Mouse (Mus musculus): ENCODE measurements around the gene Casq2. TPM values are rescaled to one million over a fixed set of nuclear protein-coding genes. Genes with fewer than 3 reads are reported as not detected.

Gene Casq2
- polyA plus RNA-seq, 1 experiment, result not detected

- TF ChIP-seq GATA1 (IDR thresholded peaks at IDR 0.05; ENCODE audit: low read length), result no peak
Observed at GRCm38 (mm10) chr3:102187401-102187800, 101.2 kb downstream of the Casq2 start.

GRCm38 (mm10) chr3:102188972-102189371 lies 102.8 kb downstream of the Casq2 start:
- no peak for TF ChIP-seq GATA1 (IDR thresholded peaks at IDR 0.05; ENCODE audit: low read length)

GRCm38 (mm10) chr3:102190015-102190414 lies 103.8 kb downstream of the Casq2 start:
- TF ChIP-seq GATA1 (IDR thresholded peaks at IDR 0.05; ENCODE audit: low read length), result no peak

- no peak for TF ChIP-seq GATA1 (IDR thresholded peaks at IDR 0.05; ENCODE audit: low read length)
Observed at GRCm38 (mm10) chr3:102190642-102191041, 104.4 kb downstream of the Casq2 start.

- TF ChIP-seq GATA1 (IDR thresholded peaks at IDR 0.05; ENCODE audit: low read length), result no peak
Observed at GRCm38 (mm10) chr3:102191575-102191974, 105.4 kb downstream of the Casq2 start.

- no peak for TF ChIP-seq GATA1 (IDR thresholded peaks at IDR 0.05; ENCODE audit: low read length)
Observed at GRCm38 (mm10) chr3:102192621-102193020, 106.4 kb downstream of the Casq2 start.

- no peak for TF ChIP-seq GATA1 (IDR thresholded peaks at IDR 0.05; ENCODE audit: low read length)
Observed at GRCm38 (mm10) chr3:102193488-102194290, 107.5 kb downstream of the Casq2 start.

GRCm38 (mm10) chr3:102194291-102195051 lies 108.3 kb downstream of the Casq2 start:
- no peak for TF ChIP-seq GATA1 (IDR thresholded peaks at IDR 0.05; ENCODE audit: low read length)

- no peak for TF ChIP-seq GATA1 (IDR thresholded peaks at IDR 0.05; ENCODE audit: low read length)
Observed at GRCm38 (mm10) chr3:102195762-102196161, 109.5 kb downstream of the Casq2 start.

Other genes with a start within 250 kb of the Casq2 start
- gene Mab21l3, start 237.5 kb upstream of the Casq2 start, polyA plus RNA-seq (2012), result not detected in 2 replicates
- 0.03 TPM in 1 of 2 replicates, not detected in the other for gene Slc22a15, start 162.0 kb upstream of the Casq2 start, polyA plus RNA-seq (2012)
- not detected in 2 replicates for gene Nhlh2, start 76.3 kb upstream of the Casq2 start, polyA plus RNA-seq (2012)
- gene Vangl1, start 118.3 kb downstream of the Casq2 start, polyA plus RNA-seq (2012), result 61.8 and 65.1 TPM in 2 replicates

All from G1E-ER4 (cell line).